Mouse (Mus musculus) gastrocnemius, postnatal 4 days (tissue): ENCODE results near the gene Cep295nl. TPM values are rescaled to one million over a fixed set of nuclear protein-coding genes. Genes with fewer than 3 reads are reported as not detected.
A peak's percentile ranks its signal among the peaks of the same experiment; 100 is the strongest.
"Not testable (repeated sequence)": the region's sequence is repeated elsewhere in the genome, so short reads cannot be mapped to it uniquely, and the experiment has no call there.

Experiments used
- DNase-seq, 2 experiments: peaks; one replicate each; pipeline ENCODE4 v3.0.0; 2021 to 2022; ENCODE audit warnings: low spot score in 2 of 2, mixed read lengths in 2 of 2
- long read RNA-seq, 2 experiments: library from polyadenylated mRNA; stranded (forward); transcript quantifications; one replicate each; pipeline ENCODE4 v2.0.0; 2021
- total RNA-seq, 2 experiments: library from RNA; stranded (reverse); gene quantifications; 2 replicates each; pipeline ENCODE4 v1.2.3; 2021

The Cep295nl gene
- 1 to 10 TPM; 3.2 to 4.3 TPM for total RNA-seq
- long read RNA-seq, experiment 1, result 0 reads
- long read RNA-seq, experiment 2, result 0 reads

DNA sequence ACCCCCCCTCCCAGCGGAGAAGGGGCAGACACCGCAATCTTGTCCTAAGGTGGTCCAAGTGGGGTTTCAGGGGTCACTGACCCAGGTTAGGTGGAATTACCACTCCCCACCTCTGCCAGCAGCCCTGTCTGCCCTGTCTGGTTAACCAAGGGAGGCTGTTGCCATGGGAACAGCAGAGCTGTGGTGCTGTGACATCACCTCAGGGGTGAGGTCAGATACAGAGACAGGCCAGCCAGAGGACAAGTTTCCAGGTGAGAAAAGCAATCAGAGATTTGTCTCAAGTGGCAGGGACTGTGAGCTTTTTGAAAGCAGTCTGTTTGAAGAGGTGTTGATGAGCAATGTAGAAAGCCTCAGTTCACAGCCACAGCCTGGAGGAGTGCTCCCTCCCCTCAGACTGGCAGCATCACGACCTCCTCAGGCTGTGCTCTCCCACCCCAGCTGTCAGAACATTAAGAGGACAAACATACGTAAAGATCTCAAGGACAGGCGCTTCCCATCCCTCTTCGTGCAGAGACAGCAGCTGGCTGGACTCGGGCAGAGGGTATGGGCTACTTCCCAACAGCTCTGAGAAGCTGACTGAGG lies at the start of gene Cep295nl:
Cep295nl (minus strand) TSS at position 101 of the 582 bp plus-strand sequence.
- DNase-seq, result no peak

DNA sequence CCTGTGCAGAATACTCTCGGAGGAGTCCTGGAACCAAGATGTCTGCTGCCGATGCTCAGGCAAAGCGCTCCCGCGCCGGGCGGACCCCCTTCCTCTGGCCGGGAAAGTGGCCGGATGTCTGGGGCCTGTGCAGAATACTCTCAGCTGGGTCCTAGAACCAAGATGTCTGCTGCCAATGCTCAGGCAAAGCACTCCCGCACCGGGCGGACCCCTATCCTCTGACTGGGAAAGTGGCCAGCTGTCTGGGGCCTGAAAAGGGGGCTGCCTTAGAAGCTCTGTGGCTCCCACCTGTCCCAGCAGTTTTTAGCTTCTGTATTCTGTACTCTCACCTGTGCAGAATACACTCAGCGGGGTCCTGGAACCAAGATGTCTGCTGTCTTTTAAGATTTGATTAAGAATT lies 45.5 kb upstream of the Cep295nl start:
- DNase-seq, result peak in 1 of 2 experiments; percentile 15

- DNase-seq, result peak; percentile 89 to 91
Measured at GRCm38 (mm10) chr11:118379251-118380009, 37.1 kb upstream of the Cep295nl start.

GRCm38 (mm10) chr11:118378656-118379055 lies 36.4 kb upstream of the Cep295nl start:
- no peak for DNase-seq

DNA sequence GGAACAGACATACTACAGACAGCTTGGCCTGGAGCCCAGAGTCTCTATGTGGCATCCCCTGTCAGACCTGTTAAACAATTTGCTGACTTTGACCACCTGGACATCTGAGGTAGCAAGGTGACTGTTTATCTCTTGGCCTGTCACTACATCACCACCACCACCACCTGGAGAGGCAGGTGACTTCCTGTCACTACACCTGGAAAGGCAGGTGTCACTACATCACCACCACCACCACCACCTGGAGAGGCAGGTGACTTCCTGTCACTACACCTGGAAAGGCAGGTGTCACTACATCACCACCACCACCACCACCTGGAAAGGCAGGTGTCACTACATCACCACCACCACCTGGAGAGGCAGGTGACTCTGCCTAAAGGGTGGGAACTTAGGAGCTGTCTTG lies 34.0 kb upstream of the Cep295nl start:
- DNase-seq, result not testable (repeated sequence)

- peak in 1 of 2 experiments; percentile 16 for DNase-seq
Measured at GRCm38 (mm10) chr11:118375881-118376280, 33.6 kb upstream of the Cep295nl start.

DNA sequence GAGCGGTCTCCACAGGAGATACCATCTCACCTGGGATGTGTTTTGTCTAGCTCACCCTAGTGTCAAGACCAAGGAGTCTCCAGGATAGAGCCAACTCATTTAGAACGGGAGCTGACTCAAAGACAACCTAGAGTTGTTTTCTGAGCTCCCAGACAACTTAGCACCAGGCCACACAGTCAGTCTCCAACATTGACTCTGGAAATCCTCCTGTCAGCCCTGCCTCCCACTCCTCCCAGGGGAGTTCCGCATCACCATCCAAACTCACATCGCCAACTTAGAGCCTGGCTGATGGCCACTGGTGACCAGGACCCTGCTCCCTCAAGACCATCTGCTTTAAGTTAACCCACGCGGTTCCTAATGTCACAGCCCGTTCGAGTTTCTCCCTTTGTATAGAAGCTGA lies 33.2 kb upstream of the Cep295nl start:
- no peak for DNase-seq

DNA sequence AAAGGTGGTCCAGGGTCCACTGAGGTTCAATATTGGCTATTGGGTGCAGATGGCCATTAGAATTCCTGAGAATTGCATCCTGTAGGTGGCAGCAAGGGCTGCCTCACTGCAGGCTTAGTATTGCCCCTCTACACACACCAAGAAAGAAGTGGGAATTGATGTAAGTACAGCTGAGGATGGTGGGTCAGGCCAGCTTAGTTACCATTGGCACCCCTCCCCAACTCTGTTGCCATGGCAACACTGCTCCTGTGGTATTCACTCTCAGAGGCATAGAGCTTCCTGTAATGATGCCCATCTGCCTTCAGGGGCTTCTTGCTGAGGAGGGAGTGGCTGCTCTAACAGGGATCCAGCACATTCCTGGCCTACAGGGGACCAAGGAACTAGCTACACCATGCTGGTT lies 32.7 kb upstream of the Cep295nl start:
- DNase-seq, result no peak

- DNase-seq, result no peak
Measured at GRCm38 (mm10) chr11:118374506-118374905, 32.2 kb upstream of the Cep295nl start.

DNA sequence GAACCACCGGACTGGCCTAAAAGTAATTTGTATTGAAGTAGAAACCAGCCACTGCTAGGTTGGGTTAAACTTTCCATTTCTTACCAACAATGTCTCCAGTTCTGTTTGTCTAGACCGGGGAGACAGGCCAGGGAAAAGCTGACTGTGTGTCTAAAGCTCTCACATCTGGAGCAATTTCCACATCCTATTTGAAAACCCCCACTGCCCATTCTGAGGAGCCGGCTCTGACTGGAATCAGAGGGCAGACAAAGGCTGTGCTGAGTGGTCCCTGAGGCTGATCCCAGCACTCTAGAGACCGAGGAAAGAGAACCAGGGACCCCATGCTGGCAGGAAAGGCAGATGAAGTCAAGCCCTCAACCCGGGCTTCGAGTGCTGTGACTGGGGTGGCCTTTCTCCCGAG lies 30.3 kb upstream of the Cep295nl start:
- DNase-seq, result no peak

DNA sequence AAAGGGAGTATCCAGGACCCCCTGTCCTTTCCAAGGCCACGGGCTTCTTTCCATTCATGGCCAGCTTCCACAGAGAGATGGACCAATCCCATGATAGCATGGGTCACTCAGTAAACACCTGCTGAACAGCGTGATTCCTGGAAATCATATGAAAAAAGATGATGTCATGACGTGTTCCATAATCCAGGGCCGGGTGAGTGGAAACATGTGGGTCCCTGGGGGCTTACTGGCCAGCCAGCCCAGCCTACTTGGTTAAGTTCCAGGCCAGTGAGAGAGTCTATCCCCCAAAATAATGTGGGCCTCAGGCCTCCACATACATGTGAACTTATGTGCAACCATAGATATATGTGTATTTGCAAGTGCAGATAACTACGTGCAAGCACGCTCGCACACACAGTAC lies 29.6 kb upstream of the Cep295nl start:
- DNase-seq, result no peak

- no peak for DNase-seq
Measured at GRCm38 (mm10) chr11:118369657-118370056, 27.4 kb upstream of the Cep295nl start.

GRCm38 (mm10) chr11:118369251-118369650 lies 27.0 kb upstream of the Cep295nl start:
- DNase-seq, result no peak

GRCm38 (mm10) chr11:118368330-118368729 lies 26.0 kb upstream of the Cep295nl start:
- DNase-seq, result no peak

- DNase-seq, result no peak
Measured at GRCm38 (mm10) chr11:118366559-118366958, 24.3 kb upstream of the Cep295nl start.

- DNase-seq, result no peak
Measured at GRCm38 (mm10) chr11:118366108-118366507, 23.8 kb upstream of the Cep295nl start.

- DNase-seq, result peak; percentile 52 to 73
Measured at GRCm38 (mm10) chr11:118365171-118365570, 22.9 kb upstream of the Cep295nl start.

- no peak for DNase-seq
Measured at GRCm38 (mm10) chr11:118364021-118364420, 21.7 kb upstream of the Cep295nl start.

DNA sequence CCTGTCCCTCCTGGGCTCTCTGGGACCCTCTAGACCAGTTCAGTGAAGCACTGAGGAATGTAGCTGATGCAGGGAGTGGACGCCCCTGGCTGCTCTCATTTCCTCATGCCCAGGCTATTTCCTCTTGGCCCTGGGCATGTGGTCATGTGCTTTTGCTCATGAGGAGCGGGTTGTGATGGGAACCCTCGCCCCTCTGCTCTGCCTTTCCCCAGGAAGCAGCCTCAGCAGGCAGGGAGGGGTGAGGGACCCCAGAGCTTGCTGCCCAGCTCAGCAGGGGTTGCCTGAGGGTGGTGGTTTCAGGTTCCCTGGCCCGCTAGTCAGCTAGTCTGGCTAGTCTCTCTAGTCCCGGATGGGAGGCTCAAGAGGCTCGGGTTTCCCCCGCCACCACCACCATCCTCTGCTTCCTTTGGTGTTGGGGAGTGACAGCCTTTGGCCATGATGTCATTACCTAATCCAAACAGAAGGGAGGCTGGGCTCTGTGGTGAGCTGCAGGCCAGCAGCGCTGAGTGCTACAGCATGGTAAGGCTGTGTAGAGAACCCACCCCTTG lies 20.7 kb upstream of the Cep295nl start:
- peak; percentile 45 to 65 for DNase-seq

- DNase-seq, result no peak
Measured at GRCm38 (mm10) chr11:118362501-118362900, 20.2 kb upstream of the Cep295nl start.

- DNase-seq, result no peak
Measured at GRCm38 (mm10) chr11:118360907-118361341, 18.6 kb upstream of the Cep295nl start.

DNA sequence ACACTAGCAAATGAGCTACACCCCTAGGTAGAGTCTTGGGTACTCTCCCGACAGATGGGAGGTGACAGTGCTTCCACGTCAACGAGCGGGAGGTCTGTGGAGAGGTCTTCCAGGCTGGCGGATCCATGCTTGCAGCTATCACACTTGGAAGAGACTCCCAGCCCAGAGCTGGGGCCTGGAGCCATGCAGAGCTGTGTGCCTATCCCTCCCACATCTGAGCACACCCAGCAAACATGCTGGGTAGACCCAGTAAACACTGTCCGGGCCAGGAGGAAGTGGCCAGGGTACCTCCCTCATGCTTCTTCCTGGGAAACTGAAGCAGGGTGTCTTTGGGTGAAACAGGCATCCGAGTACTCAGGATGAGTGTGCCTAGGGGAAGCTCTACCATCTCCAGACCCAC lies 18.2 kb upstream of the Cep295nl start:
- no peak for DNase-seq
